In the genomic region with DNA sequence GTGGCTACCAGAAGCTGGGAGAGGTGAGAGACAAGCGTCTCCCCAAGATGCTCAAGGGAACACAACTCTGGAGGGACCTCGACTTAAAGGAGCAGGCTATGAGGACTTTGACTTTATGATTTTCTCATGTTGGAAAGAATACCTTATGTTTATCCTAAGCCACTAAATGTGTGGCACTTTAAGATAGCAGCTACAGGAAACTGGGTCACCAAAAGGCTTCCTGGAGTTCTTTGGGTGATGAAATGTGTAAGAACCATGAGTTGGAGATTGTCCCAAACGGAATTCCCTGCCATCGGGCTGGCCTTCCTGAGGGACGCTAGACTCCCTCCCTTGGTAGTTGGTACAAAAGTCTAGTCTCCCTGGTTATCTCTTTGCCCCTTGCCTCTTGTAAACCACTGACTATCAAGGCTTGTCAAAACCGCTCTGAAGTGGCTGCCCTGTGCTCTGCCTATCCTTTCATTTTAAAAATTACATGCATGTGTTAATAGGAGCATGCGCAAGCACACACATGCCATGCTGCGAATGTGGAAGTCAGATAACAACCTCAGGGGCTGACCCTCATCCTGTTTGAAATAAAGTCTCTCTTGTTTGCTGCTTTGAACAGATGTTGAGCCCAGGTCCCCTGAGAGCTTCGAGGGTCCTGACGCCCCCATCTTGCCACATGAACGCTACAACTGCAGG, we compare ENCODE assay signal across 19 mouse cellular contexts. TPM values are rescaled to one million over a fixed set of nuclear protein-coding genes. Genes with fewer than 3 reads are reported as not detected.
DNase-seq lines count a peak whose midpoint lies in the region; ATAC-seq and TF ChIP-seq lines count a peak whose summit lies in the region.
"Had no signal": no experiment of that assay in that cellular context is flagged by ENCODE, and none has a peak within 500 bp of the region (broad histone marks: within the 10 kb centered on the region; RNA-seq: fewer than 3 reads in every experiment).

No protein-coding gene starts in this region.

- no peak overlapping the region for H3K4me3 ChIP-seq in liver, postnatal 0 days (ENCODE audit: low read depth, low read length)
- H3K4me3 ChIP-seq: midbrain, embryonic 13.5 days; myocyte had no signal

- no peaks in the 10 kb centered on the region for H3K36me3 ChIP-seq in liver, postnatal 0 days (replicated peaks; ENCODE audit: insufficient read depth, low read length)
- H3K36me3 ChIP-seq: midbrain, embryonic 13.5 days had no signal

- TF ChIP-seq CTCF in liver, postnatal 0 days (IDR thresholded peaks at IDR 0.05; ENCODE audit: low read depth): no peak

- H3K27me3 ChIP-seq in liver, postnatal 0 days (ENCODE audit: insufficient read depth, low read length): no peaks in the 10 kb centered on the region
- H3K27me3 ChIP-seq: midbrain, embryonic 13.5 days had no signal

- H3K9me3 ChIP-seq in liver, postnatal 0 days (ENCODE audit: low read length): no peaks in the 10 kb centered on the region
- H3K9me3 ChIP-seq: midbrain, embryonic 13.5 days had no signal

- 29% methylated on average over 11 of the region's 11 CpGs for WGBS in liver, postnatal 0 days (ENCODE audit: insufficient replicate concordance)

- peak; percentile 41 for DNase-seq in adrenal gland, postnatal 14 days
- no peak for DNase-seq in adrenal gland, adult 18-20 months (ENCODE audit: low spot score in 2 of 2)
- DNase-seq in 416B (ENCODE audit: low read depth): peak; percentile 96
- no peak for DNase-seq in liver, postnatal 0 days
- no peak for DNase-seq in right cerebral cortex, adult 18-20 months
- DNase-seq in retina, embryonic 14.5 days (ENCODE audit: low spot score): no peak
- no peak for DNase-seq in right cerebral cortex, adult 2 months (ENCODE audit: low spot score in 2 of 2)
- DNase-seq: cerebellum, adult 9-11 months; gastrocnemius, postnatal 25 days; heart, postnatal 10 days; kidney, postnatal 10 days; layer of hippocampus, adult 9-11 months; lung, postnatal 10 days; right cerebral cortex, postnatal 14 days had no signal

- no peak overlapping the region for H3K4me2 ChIP-seq in liver, postnatal 0 days (ENCODE audit: low read depth, low read length)
- H3K4me2 ChIP-seq: midbrain, embryonic 13.5 days had no signal

- H3K4me1 ChIP-seq in liver, postnatal 0 days (ENCODE audit: insufficient read depth): no peaks in the 10 kb centered on the region; the same call in 1 of the 2 replicates

- ATAC-seq in hematopoietic stem cell, adult 5-6 weeks (replicated peaks in 1 of 2; ENCODE audit: insufficient read depth in 1 of 2, low FRiP score in 2 of 2, low TSS enrichment in 1 of 2, low read depth in 1 of 2, poor library complexity in 2 of 2, severe bottlenecking in 2 of 2): peak; percentile 75 to 89
- peak; percentile 67 for ATAC-seq in liver, postnatal 0 days
- ATAC-seq: hindbrain, embryonic 16.5 days; intestine, postnatal 0 days; midbrain, embryonic 13.5 days had no signal

- TF ChIP-seq EP300 in liver, postnatal 0 days (IDR thresholded peaks at IDR 0.05; ENCODE audit: low read depth): no peak

- H3K27ac ChIP-seq in liver, postnatal 0 days (ENCODE audit: low read depth): no peak overlapping the region
- H3K27ac ChIP-seq: midbrain, embryonic 13.5 days had no signal

- no peak overlapping the region for H3K9ac ChIP-seq in liver, postnatal 0 days (replicated peaks)
- H3K9ac ChIP-seq: midbrain, embryonic 13.5 days had no signal

RNA-seq across cellular contexts. Expression of gene Eya2, which starts 44.4 kb away (rescaled TPM):
- 3.2 and 5.3 TPM in 2 replicates for total RNA-seq in adrenal gland, postnatal 14 days (2021)
- 1 to 10 TPM; 4.4 to 5.9 TPM for total RNA-seq in adrenal gland, adult 18-20 months (2021)
- 32.9 and 38.1 TPM in 2 replicates for total RNA-seq in hematopoietic stem cell, adult 5-6 weeks (2017)
- 0.20 and 0.25 TPM in 2 replicates for polyA plus RNA-seq in liver, postnatal 0 days (2015; fragmentation: Nextera tagmentation; extraction: Ambion mirVana)

Comparison
In these comparisons a context has a peak if more than half of its experiments do, and no peak if none do; other contexts are left out.
1. DNase-seq: peak in adrenal gland, postnatal 14 days (single experiment) and 416B (single experiment); none in adrenal gland, adult 18-20 months (0 of 2), liver, postnatal 0 days (single experiment), right cerebral cortex, adult 18-20 months (single experiment), retina, embryonic 14.5 days (single experiment) and right cerebral cortex, adult 2 months (0 of 2).